Mouse (Mus musculus): ENCODE measurements around the gene Mtf2.
"Not testable (repeated sequence)": the region's sequence is repeated elsewhere in the genome, so short reads cannot be mapped to it uniquely, and the experiment has no call there.

DNA sequence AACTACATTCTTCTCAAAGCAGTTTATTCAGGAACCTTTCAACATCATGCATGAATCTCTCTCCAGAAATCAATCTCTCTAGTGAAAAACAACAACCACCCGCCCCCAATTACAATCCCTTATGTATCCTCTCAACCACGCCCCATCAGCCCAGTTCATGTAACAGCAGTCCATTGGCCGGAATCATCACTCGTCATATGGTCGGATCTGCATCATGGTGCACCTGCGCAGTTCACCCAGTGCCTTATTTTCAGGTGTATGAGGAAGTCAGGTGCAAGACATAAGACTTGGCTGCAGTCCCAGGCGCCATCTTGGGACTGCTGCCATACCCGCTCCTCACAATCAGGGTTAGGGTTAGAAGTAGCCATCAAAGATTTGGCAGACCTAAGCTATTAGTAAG is 27.3 kb downstream of the Mtf2 start:
- not testable (repeated sequence) for TF ChIP-seq CTCF (IDR thresholded peaks at IDR 0.05; ENCODE audit: borderline replicate concordance, insufficient read depth, low read depth, low read length); POLR2A (IDR thresholded peaks at IDR 0.05; ENCODE audit: borderline replicate concordance, insufficient read depth, low read length)

Measured in cerebellum, adult 2 months (tissue).